Mouse (Mus musculus): ENCODE measurements around the gene Itga10. TPM values are rescaled to one million over a fixed set of nuclear protein-coding genes. Genes with fewer than 3 reads are reported as not detected.
"Not testable (repeated sequence)": the region's sequence is repeated elsewhere in the genome, so short reads cannot be mapped to it uniquely, and the experiment has no call there.

The Itga10 gene
- 1 to 10 TPM; 1.8 to 2.0 TPM for total RNA-seq (2021)
- long read RNA-seq, experiment 1: 0 reads
- long read RNA-seq, experiment 2: 0 reads

GRCm38 (mm10) chr3:96645018-96645649 lies at the start of gene Itga10:
Itga10 (plus strand) TSS chr3:96645584.
- DNase-seq: peak; percentile 62

DNA sequence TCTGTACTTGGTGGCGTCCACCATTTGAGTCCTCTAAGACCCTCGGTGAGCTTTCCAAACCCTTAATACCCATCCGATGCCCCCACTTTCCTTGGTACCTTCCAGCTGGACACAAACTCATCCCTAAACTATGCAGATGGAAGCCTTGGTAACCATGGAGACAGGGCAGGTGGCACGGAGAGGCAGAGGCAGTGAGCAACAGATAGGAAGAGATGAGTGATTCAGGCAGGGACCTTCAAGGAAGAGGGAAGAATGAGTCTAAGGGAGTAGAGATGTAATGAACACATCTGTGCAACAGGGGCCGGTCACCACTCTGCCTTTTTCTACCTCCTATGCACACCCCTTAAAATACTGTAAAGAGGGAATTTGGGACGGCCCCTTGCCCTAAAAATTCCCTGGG lies 49.7 kb upstream of the Itga10 start:
- no peak for DNase-seq

GRCm38 (mm10) chr3:96596228-96596707 lies 49.1 kb upstream of the Itga10 start, which contains the start of gene Ankrd34a:
Ankrd34a (plus strand) TSS chr3:96596636.
- peak; percentile 69 for DNase-seq

DNA sequence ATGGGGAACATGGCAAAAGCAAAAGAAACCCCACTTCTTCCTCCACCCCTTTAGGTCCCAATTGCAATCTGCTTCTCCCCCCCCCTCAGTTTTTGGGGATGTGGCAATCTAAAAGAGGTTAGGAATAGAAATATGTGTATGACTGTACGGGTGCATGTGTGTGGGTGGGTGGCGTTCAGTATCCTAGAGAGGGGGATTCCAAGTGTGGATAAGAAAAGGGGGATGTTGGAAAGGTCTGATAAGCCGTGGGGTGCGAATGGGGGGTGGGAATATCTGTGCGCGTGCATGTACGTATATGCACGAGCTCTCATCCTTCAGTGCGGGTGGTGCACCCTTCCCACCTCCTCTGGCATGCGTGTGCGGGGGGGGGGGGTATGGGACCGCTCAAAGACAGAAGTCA lies 48.5 kb upstream of the Itga10 start:
- no peak for DNase-seq

DNA sequence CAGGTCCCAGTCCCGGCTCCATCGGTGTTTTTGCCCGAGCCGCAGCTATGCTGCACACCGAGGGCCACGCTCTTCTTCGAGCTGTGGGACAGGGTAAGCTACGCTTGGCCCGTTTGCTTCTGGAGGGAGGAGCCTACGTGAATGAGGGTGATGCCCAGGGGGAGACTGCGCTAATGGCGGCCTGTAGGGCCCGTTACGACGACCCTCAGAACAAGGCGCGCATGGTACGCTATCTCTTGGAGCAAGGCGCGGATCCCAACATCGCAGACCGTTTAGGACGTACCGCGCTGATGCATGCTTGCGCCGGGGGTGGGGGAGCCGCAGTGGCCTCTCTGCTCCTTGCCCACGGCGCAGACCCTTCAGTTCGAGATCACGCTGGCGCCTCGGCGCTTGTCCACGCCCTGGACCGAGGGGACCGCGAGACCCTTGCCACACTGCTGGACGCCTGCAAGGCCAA lies 47.9 kb upstream of the Itga10 start:
- DNase-seq: peak; percentile 38

DNA sequence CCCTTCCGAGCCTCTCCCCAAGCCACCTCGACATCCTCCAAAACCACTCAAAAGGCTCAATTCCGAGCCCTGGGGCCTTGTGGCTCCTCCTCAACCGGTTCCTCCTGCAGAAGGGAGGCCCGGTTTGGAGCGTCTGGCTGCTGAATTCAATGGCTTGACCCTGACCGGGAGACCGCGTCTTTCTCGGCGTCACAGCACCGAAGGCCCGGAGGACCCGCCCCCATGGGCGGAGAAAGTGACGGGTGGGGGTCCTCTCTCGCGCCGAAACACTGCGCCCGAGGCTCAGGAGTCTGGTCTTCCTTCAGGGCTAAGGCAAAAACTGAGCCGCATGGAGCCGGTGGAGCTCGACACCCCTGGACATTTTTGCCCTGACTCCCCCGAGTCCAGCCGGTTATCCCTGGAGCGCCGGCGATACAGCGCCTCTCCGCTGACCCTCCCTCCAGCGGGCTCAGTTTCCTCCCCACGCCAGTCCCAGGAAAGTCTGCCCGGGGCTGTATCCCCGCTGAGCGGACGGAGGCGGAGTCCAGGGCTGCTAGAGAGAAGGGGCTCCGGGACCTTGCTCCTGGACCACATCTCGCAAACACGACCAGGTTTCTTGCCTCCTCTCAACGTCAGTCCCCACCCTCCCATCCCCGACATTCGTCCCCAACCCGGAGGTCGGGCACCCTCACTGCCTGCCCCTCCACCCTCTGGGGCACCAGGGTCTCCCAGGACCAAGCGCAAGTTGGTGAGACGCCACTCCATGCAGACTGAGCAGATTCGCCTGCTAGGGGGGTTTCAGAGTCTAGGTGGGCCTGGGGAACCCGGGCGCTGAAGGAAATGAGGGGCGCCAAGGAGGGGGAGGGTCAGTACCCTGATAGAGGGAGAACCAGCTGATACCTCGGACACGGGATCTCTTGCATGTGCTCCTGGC lies 47.0 kb upstream of the Itga10 start:
- peak; percentile 85 for DNase-seq

GRCm38 (mm10) chr3:96599069-96599393 lies 46.4 kb upstream of the Itga10 start:
- DNase-seq: no peak

GRCm38 (mm10) chr3:96599411-96599810 lies 46.0 kb upstream of the Itga10 start:
- no peak for DNase-seq

DNA sequence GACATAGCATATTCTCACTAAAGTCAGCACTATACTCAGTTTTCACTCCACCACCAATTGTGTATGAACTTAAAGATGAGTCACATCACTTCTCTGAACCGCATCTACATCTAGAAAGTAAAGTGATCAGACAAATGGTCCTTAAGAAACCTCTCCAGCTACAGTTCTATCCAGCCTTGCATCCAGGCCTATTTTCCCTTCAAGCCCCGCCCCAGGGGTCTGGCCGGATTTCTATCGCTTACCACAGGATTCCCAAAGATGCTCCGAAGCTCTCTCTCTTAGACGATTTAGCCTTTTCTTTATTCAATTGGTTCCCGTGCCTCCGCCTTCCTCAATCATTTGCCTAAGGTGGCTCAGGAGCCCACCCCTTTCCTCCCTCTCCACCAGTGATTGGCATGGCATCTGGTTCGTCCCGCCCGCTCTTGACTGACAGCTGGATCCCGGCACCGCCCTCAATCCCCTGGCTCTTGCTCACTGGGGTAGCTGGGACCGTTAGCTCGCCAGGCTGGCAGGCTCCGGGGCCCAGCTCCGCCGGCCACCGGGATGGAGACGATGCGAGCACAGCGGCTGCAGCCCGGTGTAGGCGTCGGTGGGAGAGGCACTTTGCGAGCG lies 44.6 kb upstream of the Itga10 start, which contains the start of gene Lix1l:
Gene Lix1l, plus strand, starts transcription at position 511 of the 612 bp plus-strand sequence.
- DNase-seq: peak; percentile 94

- peak; percentile 81 for DNase-seq
These were observed 44.1 kb upstream of the Itga10 start for GRCm38 (mm10) chr3:96601251-96601787.

DNA sequence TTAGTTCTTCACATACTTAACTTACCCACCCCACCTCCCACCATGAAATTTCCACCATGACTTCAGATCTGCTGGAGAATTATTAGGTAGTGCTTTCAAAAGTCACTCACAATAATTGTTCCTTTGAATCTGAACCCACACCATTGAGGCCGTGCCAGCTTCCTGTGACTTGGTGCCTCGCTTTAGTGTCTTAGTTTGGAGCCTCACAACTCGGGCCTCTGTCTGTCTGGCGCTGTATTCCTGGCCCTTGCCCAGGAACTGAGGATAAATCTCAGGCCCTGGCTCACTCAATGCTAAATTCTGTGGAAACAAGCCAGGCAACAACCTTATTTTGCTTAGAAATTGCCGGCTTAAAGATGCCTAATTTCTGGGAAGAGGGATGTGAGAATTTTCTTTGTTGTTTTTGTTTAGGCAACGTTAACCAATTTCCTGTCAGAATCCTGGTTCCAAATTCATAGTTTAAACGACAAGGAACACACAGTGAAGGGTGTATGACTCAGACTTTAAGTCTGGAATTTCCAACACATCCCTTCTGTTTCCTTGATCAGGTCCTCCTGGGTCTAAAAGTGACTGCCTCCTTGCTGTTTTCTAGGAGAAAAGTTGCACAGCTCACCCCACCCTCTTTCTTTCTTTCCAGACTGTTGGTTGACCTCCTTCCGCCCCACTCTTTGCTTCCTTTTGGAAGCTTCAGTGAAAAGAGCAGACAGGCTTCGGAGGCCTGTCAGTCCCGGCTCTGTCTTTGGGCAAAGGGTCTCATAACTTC lies 43.3 kb upstream of the Itga10 start:
- peak; percentile 67 for DNase-seq

GRCm38 (mm10) chr3:96602704-96603084 lies 42.7 kb upstream of the Itga10 start:
- DNase-seq: no peak

DNA sequence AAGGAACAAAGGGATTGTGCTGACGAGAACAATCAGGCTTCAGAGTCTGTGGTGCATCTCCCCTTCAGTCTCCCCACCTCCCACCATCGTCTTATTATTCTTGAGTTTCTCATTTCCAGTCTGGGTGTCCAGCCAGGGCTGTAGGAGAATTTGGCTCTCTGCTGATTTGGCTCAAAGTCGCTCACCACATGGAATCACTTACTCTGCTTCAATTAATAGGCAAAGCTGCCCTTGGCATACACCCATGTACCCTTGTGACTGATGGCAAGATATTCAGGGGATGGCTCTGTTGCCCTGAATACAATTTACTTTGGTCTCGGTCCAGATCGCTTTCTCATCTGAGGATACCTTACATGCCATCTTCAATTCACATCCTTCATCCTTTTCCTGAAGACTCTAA lies 42.1 kb upstream of the Itga10 start:
- peak; percentile 39 for DNase-seq

DNA sequence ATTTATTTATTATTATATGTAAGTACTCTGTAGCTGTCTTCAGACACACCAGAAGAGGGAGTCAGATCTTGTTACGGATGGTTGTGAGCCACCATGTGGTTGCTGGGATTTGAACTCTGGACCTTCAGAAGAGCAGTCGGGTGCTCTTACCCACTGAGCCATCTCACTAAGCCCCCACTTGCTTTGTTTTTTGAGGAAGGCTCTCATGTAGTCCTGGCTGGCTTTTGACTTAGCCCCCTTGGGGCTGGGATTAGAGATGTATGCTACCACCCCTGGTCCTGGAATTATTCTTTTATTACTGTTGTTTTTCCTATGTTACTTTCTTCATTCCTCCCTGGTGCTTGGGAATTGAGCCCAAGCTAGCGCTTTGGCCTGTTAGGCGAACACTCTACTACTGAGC lies 39.4 kb upstream of the Itga10 start:
- not testable (repeated sequence) for DNase-seq

- no peak for DNase-seq
These were observed 38.8 kb upstream of the Itga10 start for GRCm38 (mm10) chr3:96606618-96607017.

DNA sequence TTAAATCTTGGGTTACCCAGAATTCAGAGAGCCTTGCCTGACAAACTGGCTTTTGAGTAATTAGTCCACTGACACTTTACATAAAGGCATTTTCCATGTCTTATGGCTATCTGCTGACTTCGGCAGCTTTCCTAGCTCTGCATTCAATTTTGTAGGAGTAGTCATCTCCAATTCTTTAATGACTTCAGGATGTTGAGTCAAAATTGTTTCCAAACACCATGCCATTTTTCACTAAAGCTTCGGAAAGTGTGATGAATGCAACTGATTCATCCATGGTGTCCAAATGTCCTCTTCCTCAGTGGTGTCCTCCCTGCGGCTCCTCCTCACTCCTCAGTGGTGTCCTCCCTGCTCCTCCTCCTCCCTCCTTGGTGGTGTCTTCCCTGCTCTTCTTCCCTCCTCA lies 27.4 kb upstream of the Itga10 start:
- DNase-seq: no peak

- no peak for DNase-seq
These were observed 22.2 kb upstream of the Itga10 start for GRCm38 (mm10) chr3:96623201-96623600.

GRCm38 (mm10) chr3:96629729-96630600 lies 15.4 kb upstream of the Itga10 start, which contains the start of gene Rbm8a:
Rbm8a (plus strand) TSS chr3:96629933.
- peak; percentile 97 for DNase-seq

- no peak for DNase-seq
These were observed 13.3 kb upstream of the Itga10 start for GRCm38 (mm10) chr3:96632058-96632457.

DNA sequence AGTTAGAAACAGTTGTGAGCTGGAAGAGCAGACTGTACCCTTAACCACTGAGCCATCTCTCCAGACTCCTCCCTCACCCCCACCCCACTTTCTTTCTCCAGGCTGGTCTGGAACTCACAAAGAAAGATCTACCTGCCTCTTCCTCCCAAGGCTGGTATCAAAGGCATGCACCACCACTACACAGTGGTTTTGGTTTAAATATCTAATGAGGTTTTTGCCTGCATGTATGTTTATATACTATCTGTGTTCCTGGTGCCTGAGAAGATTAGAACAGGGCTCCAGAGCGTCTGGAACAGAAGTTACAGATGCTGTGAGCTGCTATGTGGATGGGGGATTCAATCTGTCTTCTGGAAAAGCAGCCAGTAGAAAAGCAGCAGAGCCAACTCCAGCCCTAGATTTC lies 11.4 kb upstream of the Itga10 start:
- no peak for DNase-seq
